8 mouse cellular contexts compared by ENCODE assay signal in genomic region chr4:130175072-130175711, GRCm38 (mm10). TPM values are rescaled to one million over a fixed set of nuclear protein-coding genes. Genes with fewer than 3 reads are reported as not detected.
A peak's percentile ranks its signal among the peaks of the same experiment; 100 is the strongest.
DNase-seq lines count a peak whose midpoint lies in the region; ATAC-seq and TF ChIP-seq lines count a peak whose summit lies in the region.

TSS of gene Tinagl1 (minus strand) at chr4:130175122.

- H3K9ac ChIP-seq in heart, embryonic 16.5 days (ENCODE audit: low read length), result peak within 1 kb of the TSS; percentile 72

- peak within 1 kb of the TSS; percentile 66 for H3K4me2 ChIP-seq in heart, embryonic 16.5 days (ENCODE audit: low read depth, low read length)

- intact Hi-C loops in left cerebral cortex, postnatal 25 days (cut with DNase I), result no loop called here

- no peaks in the 10 kb centered on the region for H3K36me3 ChIP-seq in thymus, adult 2 months (ENCODE audit: control insufficient read depth, insufficient read depth, low read length)
- peaks cover 37% of the 10 kb centered on the region for H3K36me3 ChIP-seq in erythroblast, embryonic 14.5 days (ENCODE audit: control insufficient read depth)
- no peaks in the 10 kb centered on the region for H3K36me3 ChIP-seq in heart, embryonic 16.5 days (ENCODE audit: control insufficient read depth, insufficient read depth)
- no peaks in the 10 kb centered on the region for H3K36me3 ChIP-seq in midbrain, embryonic 10.5 days

- H3K9me3 ChIP-seq in erythroblast, embryonic 14.5 days (ENCODE audit: control insufficient read depth, low read length), result no peaks in the 10 kb centered on the region
- no peaks in the 10 kb centered on the region for H3K9me3 ChIP-seq in heart, embryonic 16.5 days (replicated peaks; ENCODE audit: control insufficient read depth, low read length)
- H3K9me3 ChIP-seq in midbrain, embryonic 10.5 days (replicated peaks), result no peaks in the 10 kb centered on the region

- no peak for TF ChIP-seq CTCF in thymus, adult 2 months (IDR thresholded peaks at IDR 0.05; ENCODE audit: borderline replicate concordance, control insufficient read depth, extremely low read depth, insufficient read depth, low read length, poor library complexity)

- no peaks in the 10 kb centered on the region; the same call in 1 of the 2 replicates for H3K27me3 ChIP-seq in thymus, adult 2 months (ENCODE audit: control insufficient read depth, insufficient read depth, low read length)
- peaks cover 49% of the 10 kb centered on the region for H3K27me3 ChIP-seq in erythroblast, embryonic 14.5 days (ENCODE audit: control insufficient read depth)
- H3K27me3 ChIP-seq in heart, embryonic 16.5 days (ENCODE audit: control insufficient read depth, insufficient read depth, low read length), result no peaks in the 10 kb centered on the region
- peaks cover 68% of the 10 kb centered on the region for H3K27me3 ChIP-seq in midbrain, embryonic 10.5 days (ENCODE audit: low read depth, poor library complexity, severe bottlenecking)

- H3K27ac ChIP-seq in thymus, adult 2 months (ENCODE audit: control insufficient read depth, insufficient read depth, low read length), result no peak within 1 kb of the TSS
- H3K27ac ChIP-seq in heart, embryonic 16.5 days (ENCODE audit: low read length), result peak within 1 kb of the TSS; percentile 57
- peak within 1 kb of the TSS; percentile 65 for H3K27ac ChIP-seq in midbrain, embryonic 10.5 days (replicated peaks)

- no peak for ATAC-seq in heart, embryonic 16.5 days (replicated peaks; ENCODE audit: extremely low read depth, insufficient read depth, low FRiP score)

- TF ChIP-seq POLR2A in thymus, adult 2 months (IDR thresholded peaks at IDR 0.05; ENCODE audit: control insufficient read depth, extremely low read depth, insufficient read depth, low read length, poor library complexity), result no peak

- no peak for DNase-seq in thymus, adult 2 months
- DNase-seq in thymus, adult 18-20 months, result no peak
- peak; percentile 77 to 88 for DNase-seq in kidney, postnatal 25 days
- DNase-seq in midbrain, embryonic 10.5 days (ENCODE audit: low spot score), result no peak
- no peak for DNase-seq in B cell, adult 2 months
- no peak for DNase-seq in left cerebral cortex, postnatal 25 days (ENCODE audit: low spot score in 2 of 2)

- 7% methylated on average over 14 of the region's 14 CpGs for WGBS in thymus, adult 2 months
- 7% methylated on average over 14 of the region's 14 CpGs for WGBS in heart, embryonic 16.5 days
- WGBS in midbrain, embryonic 10.5 days, result 2% methylated on average over 14 of the region's 14 CpGs

- 0 out of 2 replicates have a peak within 1 kb of the TSS, but pooled peaks have one; percentile 2 for H3K4me3 ChIP-seq in thymus, adult 2 months (ENCODE audit: control insufficient read depth, insufficient read depth, low read length)
- peak within 1 kb of the TSS; percentile 73 for H3K4me3 ChIP-seq in erythroblast, embryonic 14.5 days (replicated peaks)
- peak within 1 kb of the TSS; percentile 50 for H3K4me3 ChIP-seq in heart, embryonic 16.5 days (ENCODE audit: low read length)
- H3K4me3 ChIP-seq in midbrain, embryonic 10.5 days, result peak within 1 kb of the TSS; percentile 45

- no peaks in the 10 kb centered on the region for H3K4me1 ChIP-seq in thymus, adult 2 months (replicated peaks; ENCODE audit: control insufficient read depth, insufficient read depth, low read length)
- H3K4me1 ChIP-seq in erythroblast, embryonic 14.5 days (ENCODE audit: control insufficient read depth), result peaks cover 59% of the 10 kb centered on the region
- peaks cover 67% of the 10 kb centered on the region for H3K4me1 ChIP-seq in heart, embryonic 16.5 days (ENCODE audit: control insufficient read depth, insufficient read depth, low read length)
- H3K4me1 ChIP-seq in midbrain, embryonic 10.5 days, result peaks cover 48% of the 10 kb centered on the region

RNA-seq across cellular contexts. Expression of gene Tinagl1, which starts in this region (rescaled TPM):
- polyA plus RNA-seq in thymus, adult 2 months (2012; rRNA removed), result 32.7 and 40.3 TPM in 2 replicates
- polyA plus RNA-seq in erythroblast, embryonic 14.5 days (2012), result 58.6 and 58.7 TPM in 2 replicates
- polyA plus RNA-seq in heart, embryonic 16.5 days (2015; fragmentation: Nextera tagmentation; extraction: Ambion mirVana), result 61.2 and 70.6 TPM in 2 replicates
- 7.4 and 7.5 TPM in 2 replicates for polyA plus RNA-seq in midbrain, embryonic 10.5 days (2016; fragmentation: Nextera tagmentation; extraction: Ambion mirVana)
- total RNA-seq in left cerebral cortex, postnatal 25 days (2021), result 1 to 10 TPM; 8.0 to 9.2 TPM

Comparison
In these comparisons a context has a peak if more than half of its experiments do, and no peak if none do; other contexts are left out.
1. DNase-seq: peak in kidney, postnatal 25 days (2 of 2); none in thymus, adult 2 months (single experiment), thymus, adult 18-20 months (0 of 2), midbrain, embryonic 10.5 days (single experiment), B cell, adult 2 months (0 of 2) and left cerebral cortex, postnatal 25 days (0 of 2).
2. H3K4me3 ChIP-seq: peak in every context shown above with its lines; median percentile 73 in erythroblast, embryonic 14.5 days; 50 in heart, embryonic 16.5 days; 45 in midbrain, embryonic 10.5 days; 2 in thymus, adult 2 months.